Mouse (Mus musculus): Measurements from ENCODE around the gene Peak1. TPM values are rescaled to one million over a fixed set of nuclear protein-coding genes. Genes with fewer than 3 reads are reported as not detected.
A peak's percentile ranks its signal among the peaks of the same experiment; 100 is the strongest.

Gene Peak1
- polyA plus RNA-seq, 1 experiment from 2014 or later = 4.5 TPM

DNA sequence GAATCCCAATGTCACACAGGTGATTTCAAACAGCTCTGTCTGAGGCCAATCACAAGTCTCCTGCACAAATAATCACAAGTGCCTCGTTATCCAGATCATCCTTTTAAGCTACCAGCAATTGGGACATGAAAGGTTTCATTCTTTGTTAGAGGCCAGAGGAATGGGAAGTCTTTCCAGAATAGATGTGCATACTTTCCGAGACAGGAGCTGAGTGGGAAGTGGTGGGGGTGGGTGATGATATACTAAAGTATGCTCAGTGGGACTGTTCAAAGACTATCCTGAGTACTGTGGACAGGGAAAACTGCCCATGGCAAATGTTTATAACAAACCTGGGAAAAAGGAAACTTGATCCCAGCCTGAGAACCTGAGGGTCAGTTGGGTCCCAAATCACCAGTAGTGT is 258.4 kb downstream of the Peak1 start:
- Histone ChIP-seq H3K4me1 (peaks cover 25% of the 10 kb centered on the region), H3K27me3 (no peaks in the 10 kb centered on the region), H3K36me3 (replicated peaks) (no peaks in the 10 kb centered on the region), H3K4me2 (peak overlapping the region; percentile 74), H3K27ac (no peak overlapping the region), H3K9me3 (no peaks in the 10 kb centered on the region), H3K4me3 (replicated peaks) (peak overlapping the region; percentile 97), H3K9ac (peak overlapping the region; percentile 96)
- no peak for ATAC-seq (ENCODE audit: low FRiP score)
- WGBS = 4% methylated on average over 2 of the region's 2 CpGs

DNA sequence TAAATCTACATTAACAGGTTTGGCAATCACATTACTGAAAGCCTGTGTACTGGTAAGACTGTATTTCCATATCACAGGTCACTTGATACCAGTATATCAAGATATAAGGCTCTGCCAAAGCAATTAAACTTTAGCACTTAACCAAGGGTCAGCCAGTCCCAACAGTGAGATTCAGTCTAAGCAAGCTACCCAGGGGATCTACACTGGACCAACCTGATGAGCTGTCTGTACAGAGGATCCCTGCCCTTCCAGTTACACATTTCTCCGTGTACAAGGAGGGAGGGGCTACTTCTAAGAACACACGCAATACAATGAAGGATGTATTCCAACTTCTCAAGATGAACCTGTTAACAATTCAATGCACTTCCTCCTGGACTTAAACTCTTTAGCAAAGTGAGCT is 259.8 kb downstream of the Peak1 start:
- H3K27ac ChIP-seq = no peak overlapping the region
- H3K4me3 ChIP-seq (replicated peaks) = no peak overlapping the region
- no peaks in the 10 kb centered on the region for H3K9me3 ChIP-seq
- no peaks in the 10 kb centered on the region for H3K36me3 ChIP-seq (replicated peaks)
- H3K27me3 ChIP-seq = no peaks in the 10 kb centered on the region
- peaks cover 27% of the 10 kb centered on the region for H3K4me1 ChIP-seq
- ATAC-seq (ENCODE audit: low FRiP score) = no peak
- WGBS = 75% methylated on average over 2 of the region's 2 CpGs
- H3K4me2 ChIP-seq = no peak overlapping the region; the same call in 1 of the 2 replicates
- no peak overlapping the region for H3K9ac ChIP-seq

DNA sequence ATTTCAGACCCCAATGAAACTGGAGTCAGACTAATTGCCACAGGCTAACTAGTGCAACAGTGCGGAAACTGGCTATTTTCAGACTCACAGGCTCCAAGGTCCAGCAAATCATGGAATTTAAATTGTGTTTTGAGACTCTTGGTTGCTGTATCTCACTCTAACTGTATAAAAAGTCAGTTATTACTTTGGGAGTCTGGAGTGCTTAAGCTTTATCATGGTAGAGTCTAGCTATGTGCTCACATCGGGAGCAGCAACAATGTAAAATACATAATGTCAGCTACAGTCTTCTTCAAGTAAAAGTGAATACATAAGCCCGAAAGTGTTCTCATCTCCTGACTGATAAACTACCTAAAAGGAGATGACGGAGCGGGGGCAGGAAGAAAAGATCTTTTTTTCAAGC is 263.3 kb downstream of the Peak1 start:
- Histone ChIP-seq H3K9ac (no peak overlapping the region), H3K4me1 (peaks cover 27% of the 10 kb centered on the region), H3K36me3 (replicated peaks) (peaks cover 5% of the 10 kb centered on the region), H3K4me2 (no peak overlapping the region), H3K27me3 (no peaks in the 10 kb centered on the region), H3K27ac (no peak overlapping the region), H3K4me3 (replicated peaks) (no peak overlapping the region), H3K9me3 (no peaks in the 10 kb centered on the region)
- no peak for ATAC-seq (ENCODE audit: low FRiP score)
- 91% methylated on average over 5 of the region's 5 CpGs for WGBS

DNA sequence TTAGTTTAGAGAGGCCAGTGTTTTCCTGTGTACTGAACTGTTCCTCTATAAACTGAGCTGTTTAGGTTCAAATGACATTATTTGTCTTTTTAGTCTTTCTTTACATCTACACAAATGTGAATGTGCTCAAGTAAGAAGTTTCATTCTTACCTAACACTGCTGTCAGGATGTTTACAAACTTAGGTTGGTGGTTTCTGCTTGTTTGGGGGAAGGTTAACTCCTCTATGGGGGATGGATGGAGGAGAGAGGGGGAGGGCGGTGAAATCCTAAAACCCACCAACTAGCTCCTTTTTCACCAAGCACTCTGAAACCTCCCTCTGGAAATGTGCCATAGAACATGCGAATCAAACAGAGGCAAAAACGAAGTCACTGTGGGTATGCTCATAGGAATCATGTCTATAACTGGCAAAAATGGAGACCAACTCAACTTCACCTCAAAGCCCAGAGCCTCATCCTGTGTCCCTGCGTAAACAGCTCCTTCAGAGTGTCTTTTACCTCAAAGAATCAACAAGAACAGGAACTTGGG is 265.3 kb downstream of the Peak1 start:
- no peak overlapping the region for H3K9ac ChIP-seq
- no peak for ATAC-seq (ENCODE audit: low FRiP score)
- no peaks in the 10 kb centered on the region for H3K27me3 ChIP-seq
- H3K4me2 ChIP-seq = no peak overlapping the region
- H3K4me3 ChIP-seq (replicated peaks) = no peak overlapping the region
- peaks cover 5% of the 10 kb centered on the region for H3K36me3 ChIP-seq (replicated peaks)
- 0 out of 2 replicates have a peak overlapping the region, but pooled peaks have one; percentile 36 for H3K27ac ChIP-seq
- H3K4me1 ChIP-seq = peaks cover 13% of the 10 kb centered on the region
- H3K9me3 ChIP-seq = no peaks in the 10 kb centered on the region
- WGBS = 74% methylated on average over 4 of the region's 4 CpGs

DNA sequence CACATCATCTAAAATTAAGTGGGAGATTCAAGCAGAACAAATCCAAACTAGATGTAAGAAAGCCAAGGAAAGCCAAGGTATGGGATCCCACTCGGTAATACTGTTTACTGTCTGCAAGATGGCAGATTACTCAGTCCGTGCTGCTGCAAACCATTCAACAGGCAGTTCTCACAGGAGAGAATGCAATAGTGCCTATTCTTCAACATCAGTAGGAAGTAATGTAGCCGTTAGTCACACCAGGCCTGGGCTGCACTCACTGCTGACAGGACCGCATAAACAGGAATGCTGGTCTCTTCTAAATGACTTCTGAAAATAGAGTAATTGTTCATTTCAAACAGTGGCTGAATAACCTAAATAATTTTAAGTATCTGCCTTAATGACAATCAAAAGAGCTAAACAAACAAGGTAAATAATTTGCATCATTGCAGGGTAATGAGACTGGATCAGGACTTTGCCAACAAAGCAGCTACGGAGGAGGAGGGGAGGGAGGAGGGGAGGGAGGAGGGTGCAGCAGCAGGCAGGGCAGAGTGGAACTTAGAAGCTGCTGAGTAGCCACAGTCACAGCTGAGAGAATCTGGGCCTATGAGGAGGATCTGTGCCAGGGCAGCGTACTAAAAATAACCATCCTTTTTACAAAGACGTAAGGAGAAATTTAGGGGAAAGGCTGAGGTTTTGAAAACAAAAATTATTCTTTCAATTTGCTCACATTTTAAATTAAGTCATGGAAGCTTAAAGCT is 266.0 kb downstream of the Peak1 start:
- Histone ChIP-seq H3K4me1 (peaks cover 13% of the 10 kb centered on the region), H3K9me3 (no peaks in the 10 kb centered on the region), H3K36me3 (replicated peaks) (peaks cover 12% of the 10 kb centered on the region), H3K9ac (no peak overlapping the region), H3K27me3 (no peaks in the 10 kb centered on the region), H3K4me3 (replicated peaks) (no peak overlapping the region), H3K27ac (0 out of 2 replicates have a peak overlapping the region, but pooled peaks have one; percentile 36), H3K4me2 (no peak overlapping the region)
- WGBS = 56% methylated on average over 7 of the region's 7 CpGs
- no peak for ATAC-seq (ENCODE audit: low FRiP score)

Small RNA genes lying within 50 kb of the gene (microRNA-seq; reads per million reads assigned to microRNA genes)
- gene Gm24270 = 3.2 reads per million, percentile 8 among the genes with 10 or more reads in this experiment

Other genes with a start within 250 kb of the Peak1 start
- gene Hmg20a, start 542 bp upstream of the Peak1 start, polyA plus RNA-seq (2016; fragmentation: Nextera tagmentation; extraction: Ambion mirVana) = 74.0 and 76.8 TPM in 2 replicates

Measured in forebrain, embryonic 12.5 days (tissue).